Mouse (Mus musculus) MEL (cell line): ENCODE results near the gene Metrn. TPM values are rescaled to one million over a fixed set of nuclear protein-coding genes. Genes with fewer than 3 reads are reported as not detected.

Experiments used
- DNase-seq: peaks from one replicate; pipeline ENCODE4 v3.0.0; 2011; ENCODE audit warnings: low read depth, low spot score
- H3K27ac ChIP-seq: 2 replicates; pipeline ENCODE4 v1.5.1; 2012; ENCODE audit warnings: low read depth, mild to moderate bottlenecking, control low read depth, low read length, moderate library complexity; ENCODE audit not compliant: control insufficient read depth
- H3K27me3 ChIP-seq, 2 experiments: fragments of 150-350 bp in 1 of 2; sonication (generic) in 1 of 2; 2 replicates each; pipeline ENCODE4 v1.6.1; 2012; ENCODE audit warnings: low read length in 2 of 2, mild to moderate bottlenecking in 2 of 2, improper control_type of control experiment in 1 of 2, moderate library complexity in 1 of 2; ENCODE audit not compliant: insufficient read depth in 2 of 2, control insufficient read depth in 1 of 2
- H3K36me3 ChIP-seq, 2 experiments: 2 replicates each; pipeline ENCODE4 v1.6.1; 2012 to 2014; ENCODE audit warnings: low read length in 2 of 2, improper control_type of control experiment in 1 of 2, inconsistent platforms in 1 of 2, mild to moderate bottlenecking in 1 of 2; ENCODE audit not compliant: insufficient read depth in 2 of 2, control insufficient read depth in 1 of 2
- H3K4me1 ChIP-seq, 2 experiments: fragments of 150-350 bp in 1 of 2; sonication (generic) in 1 of 2; 2 replicates each; pipeline ENCODE4 v1.6.1; 2012; ENCODE audit warnings: low read length in 2 of 2, improper control_type of control experiment in 1 of 2, mild to moderate bottlenecking in 1 of 2; ENCODE audit not compliant: insufficient read depth in 2 of 2, control insufficient read depth in 1 of 2
- H3K4me3 ChIP-seq, 2 experiments: fragments of 150-350 bp in 1 of 2; sonication (generic) in 1 of 2; 2 replicates each; pipeline ENCODE4 v1.5.1; 2012; ENCODE audit warnings: low read depth in 2 of 2, low read length in 2 of 2, mild to moderate bottlenecking in 2 of 2, moderate library complexity in 2 of 2, control low read depth in 1 of 2, improper control_type of control experiment in 1 of 2; ENCODE audit not compliant: control insufficient read depth in 1 of 2, insufficient read depth in 1 of 2
- H3K79me2 ChIP-seq: 2 replicates; pipeline ENCODE4 v1.6.1; 2012; ENCODE audit warnings: mild to moderate bottlenecking, low read length, moderate library complexity; ENCODE audit not compliant: control insufficient read depth, poor library complexity, insufficient read depth
- H3K9ac ChIP-seq: 2 replicates; pipeline ENCODE4 v1.6.1; 2012; ENCODE audit warnings: low read depth, mild to moderate bottlenecking, control low read depth, low read length, moderate library complexity; ENCODE audit not compliant: control insufficient read depth, poor library complexity, severe bottlenecking
- H3K9me3 ChIP-seq: fragments of 150-350 bp; sonication (generic); replicated peaks from 2 replicates; pipeline ENCODE4 v1.6.1; 2012; ENCODE audit warnings: mild to moderate bottlenecking, low read length, improper control_type of control experiment, moderate library complexity; ENCODE audit not compliant: insufficient read depth
- CHD1 ChIP-seq: IDR thresholded peaks from 2 replicates; pipeline ENCODE4 v1.6.1; 2012; ENCODE audit warnings: low read depth, mild to moderate bottlenecking, inconsistent platforms, low read length, improper control_type of control experiment
- CHD2 ChIP-seq: IDR thresholded peaks from 2 replicates; pipeline ENCODE4 v1.6.1; 2011; ENCODE audit warnings: low read length, improper control_type of control experiment
- CTCF ChIP-seq, 3 experiments: IDR thresholded peaks in 2 of 3; conservative IDR thresholded peaks in 1 of 3; 2 replicates each; pipeline ENCODE4 v1.5.1; 2011 to 2012; ENCODE audit warnings: low read length in 3 of 3, low read depth in 2 of 3, mild to moderate bottlenecking in 2 of 3, improper control_type of control experiment in 1 of 3, inconsistent platforms in 1 of 3, mixed read lengths in 1 of 3, moderate library complexity in 1 of 3; ENCODE audit not compliant: control insufficient read depth in 1 of 3, insufficient read depth in 1 of 3, poor library complexity in 1 of 3, severe bottlenecking in 1 of 3
- E2F4 ChIP-seq: IDR thresholded peaks from 2 replicates; pipeline ENCODE4 v1.6.1; 2011; ENCODE audit warnings: low read depth, low read length, improper control_type of control experiment, borderline replicate concordance
- EP300 ChIP-seq, 2 experiments: IDR thresholded peaks; 2 replicates each; pipeline ENCODE4 v1.6.1; 2011; ENCODE audit warnings: improper control_type of control experiment in 2 of 2, low read length in 2 of 2, low read depth in 1 of 2, mild to moderate bottlenecking in 1 of 2
- ETS1 ChIP-seq: IDR thresholded peaks from 2 replicates; pipeline ENCODE4 v1.6.1; 2012; ENCODE audit warnings: low read depth, mild to moderate bottlenecking, inconsistent platforms, low read length, improper control_type of control experiment, moderate library complexity
- GABPA ChIP-seq: IDR thresholded peaks from 2 replicates; pipeline ENCODE4 v1.6.1; 2012; ENCODE audit warnings: low read depth, mild to moderate bottlenecking, inconsistent platforms, low read length, improper control_type of control experiment, moderate library complexity
- MAFK ChIP-seq: IDR thresholded peaks from 2 replicates; pipeline ENCODE4 v1.6.1; 2011; ENCODE audit warnings: low read depth, mild to moderate bottlenecking, low read length, improper control_type of control experiment, borderline replicate concordance
- MAZ ChIP-seq: IDR thresholded peaks from 2 replicates; pipeline ENCODE4 v1.6.1; 2012; ENCODE audit warnings: low read depth, mild to moderate bottlenecking, inconsistent platforms, low read length, improper control_type of control experiment
- MXI1 ChIP-seq: IDR thresholded peaks from 2 replicates; pipeline ENCODE4 v1.6.1; 2011; ENCODE audit warnings: mild to moderate bottlenecking, low read depth, low read length, improper control_type of control experiment
- MYB ChIP-seq: IDR thresholded peaks from 2 replicates; pipeline ENCODE4 v1.6.1; 2011; ENCODE audit warnings: mild to moderate bottlenecking, low read depth, low read length, improper control_type of control experiment
- POLR2A ChIP-seq, 2 experiments: IDR thresholded peaks; 2 replicates each; pipeline ENCODE4 v1.6.1; 2011 to 2012; ENCODE audit warnings: low read length in 2 of 2, mild to moderate bottlenecking in 2 of 2, control low read depth in 1 of 2, improper control_type of control experiment in 1 of 2, low read depth in 1 of 2, moderate library complexity in 1 of 2; ENCODE audit not compliant: control insufficient read depth in 1 of 2, insufficient read depth in 1 of 2, poor library complexity in 1 of 2
- POLR2AphosphoS2 ChIP-seq: IDR thresholded peaks from 2 replicates; pipeline ENCODE4 v1.6.1; 2011; ENCODE audit warnings: low read length, improper control_type of control experiment
- RAD21 ChIP-seq: IDR thresholded peaks from 2 replicates; pipeline ENCODE4 v1.6.1; 2011; ENCODE audit warnings: mild to moderate bottlenecking, low read depth, low read length, improper control_type of control experiment
- SIN3A ChIP-seq: IDR thresholded peaks from 2 replicates; pipeline ENCODE4 v1.6.1; 2012; ENCODE audit warnings: low read length, improper control_type of control experiment, inconsistent platforms
- SMC3 ChIP-seq: IDR thresholded peaks from 2 replicates; pipeline ENCODE4 v1.6.1; 2011; ENCODE audit warnings: low read depth, low read length, improper control_type of control experiment
- TCF12 ChIP-seq: IDR thresholded peaks from 2 replicates; pipeline ENCODE4 v1.6.1; 2014; ENCODE audit warnings: low read depth, mild to moderate bottlenecking, inconsistent platforms, low read length, improper control_type of control experiment, moderate library complexity
- UBTF ChIP-seq: IDR thresholded peaks from 2 replicates; pipeline ENCODE4 v1.6.1; 2012; ENCODE audit warnings: low read depth, mild to moderate bottlenecking, inconsistent platforms, low read length, improper control_type of control experiment, moderate library complexity, borderline replicate concordance; ENCODE audit not compliant: insufficient read depth
- USF2 ChIP-seq, 2 experiments: IDR thresholded peaks; 2 replicates each; pipeline ENCODE4 v1.6.1; 2011 to 2012; ENCODE audit warnings: improper control_type of control experiment in 2 of 2, low read length in 2 of 2, borderline replicate concordance in 1 of 2, inconsistent platforms in 1 of 2, low read depth in 1 of 2, mild to moderate bottlenecking in 1 of 2; ENCODE audit not compliant: insufficient read depth in 1 of 2
- ZC3H11A ChIP-seq: IDR thresholded peaks from 2 replicates; pipeline ENCODE4 v1.6.1; 2012; ENCODE audit warnings: low read depth, mild to moderate bottlenecking, inconsistent platforms, low read length, improper control_type of control experiment
- ZKSCAN1 ChIP-seq: IDR thresholded peaks from 2 replicates; pipeline ENCODE4 v1.6.1; 2012; ENCODE audit warnings: low read depth, mild to moderate bottlenecking, inconsistent platforms, low read length, improper control_type of control experiment, moderate library complexity
- polyA plus RNA-seq, 2 experiments: library from polyadenylated mRNA; stranded (reverse) in 1 of 2; unstranded in 1 of 2; fragments of >175 nt in 1 of 2; fragments of >200 nt in 1 of 2; gene quantifications; 2 replicates each; pipeline versions ENCODE4 v1.2.1 to v1.2.4; 2012; ENCODE audit warnings: low replicate concordance in 2 of 2, low read depth in 1 of 2; ENCODE audit not compliant: insufficient read length in 2 of 2, insufficient read depth in 1 of 2, missing spikeins in 1 of 2
- total RNA-seq: library from RNA; depleted of rRNA; stranded (reverse); fragments of 300-350 nt; gene quantifications from 2 replicates; pipeline ENCODE4 v1.2.3, GENCODE M21; 2012

Gene Metrn
- total and polyA plus RNA-seq, 3 experiments: 95.7 to 116 TPM; not detected in 1

GRCm38 (mm10) chr17:25828712-25829557, 32.0 kb upstream of the Metrn start, which contains the start of gene Jmjd8 (continued):
- TF ChIP-seq USF2 (IDR thresholded peaks at IDR 0.05; ENCODE audit: borderline replicate concordance in 1 of 2, insufficient read depth in 1 of 2, low read depth in 1 of 2, low read length in 2 of 2) (no peak), RAD21 (no peak), ZC3H11A (no peak), CTCF (IDR thresholded peaks at IDR 0.05 in 2 of 3, conservative IDR thresholded peaks at IDR 0.05 in 1 of 3; ENCODE audit: control insufficient read depth in 1 of 3, insufficient read depth in 1 of 3, low read depth in 2 of 3, low read length in 3 of 3, poor library complexity in 1 of 3, severe bottlenecking in 1 of 3) (peak in 2 of 3 experiments; percentile 24 to 30; a peak in 2 of 6 replicates)

DNA sequence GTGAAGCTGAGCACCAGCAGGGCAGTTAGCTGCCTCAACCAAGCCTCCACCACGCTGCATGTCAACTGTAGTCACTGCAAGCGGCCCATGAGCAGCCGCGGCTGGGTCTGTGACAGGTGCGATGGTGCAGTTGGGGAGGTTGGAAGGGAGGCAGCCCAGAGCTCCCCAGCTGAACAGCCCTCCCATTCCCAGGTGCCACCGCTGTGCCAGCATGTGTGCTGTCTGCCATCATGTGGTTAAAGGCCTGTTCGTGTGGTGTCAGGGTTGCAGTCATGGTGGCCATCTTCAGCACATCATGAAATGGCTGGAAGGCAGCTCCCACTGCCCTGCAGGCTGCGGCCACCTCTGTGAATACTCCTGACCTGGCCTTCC, 31.3 kb upstream of the Metrn start:
- 0 out of 2 replicates have a peak overlapping the region, but pooled peaks have one; percentile 27 for H3K27ac ChIP-seq
- peaks cover 0 to 38% of the 10 kb centered on the region in 2 experiments; a peak in 2 of 4 replicates for H3K4me1 ChIP-seq
- peak overlapping the region in 1 of 2 experiments; percentile 81; a peak in 2 of 4 replicates for H3K4me3 ChIP-seq
- DNase-seq: no peak
- no peaks in the 10 kb centered on the region for H3K27me3 ChIP-seq
- H3K9ac ChIP-seq: peak overlapping the region; percentile 83; the same call in 1 of the 2 replicates
- peaks cover 62% of the 10 kb centered on the region for H3K79me2 ChIP-seq
- TF ChIP-seq MAZ: no peak
- TF ChIP-seq SMC3: no peak
- no peak for TF ChIP-seq CHD2
- no peak for TF ChIP-seq E2F4
- no peak for TF ChIP-seq GABPA
- no peak for TF ChIP-seq MXI1
- no peak for TF ChIP-seq POLR2AphosphoS2
- no peak for TF ChIP-seq SIN3A
- TF ChIP-seq EP300 (IDR thresholded peaks at IDR 0.05; ENCODE audit: low read depth in 1 of 2, low read length in 2 of 2): no peak
- TF ChIP-seq TCF12: no peak
- TF ChIP-seq CTCF (IDR thresholded peaks at IDR 0.05 in 2 of 3, conservative IDR thresholded peaks at IDR 0.05 in 1 of 3; ENCODE audit: control insufficient read depth in 1 of 3, insufficient read depth in 1 of 3, low read depth in 2 of 3, low read length in 3 of 3, poor library complexity in 1 of 3, severe bottlenecking in 1 of 3): no peak
- no peak for TF ChIP-seq CHD1
- no peak for TF ChIP-seq MYB
- no peak for TF ChIP-seq UBTF
- TF ChIP-seq MAFK: no peak
- TF ChIP-seq ETS1: no peak
- no peak for TF ChIP-seq ZKSCAN1
- no peak for TF ChIP-seq POLR2A (IDR thresholded peaks at IDR 0.05; ENCODE audit: control insufficient read depth in 1 of 2, insufficient read depth in 1 of 2, low read depth in 1 of 2, low read length in 2 of 2, poor library complexity in 1 of 2)
- no peaks in the 10 kb centered on the region for H3K9me3 ChIP-seq
- H3K36me3 ChIP-seq: peaks cover 0 to 13% of the 10 kb centered on the region in 2 experiments; a peak in 2 of 4 replicates
